Mouse (Mus musculus) right cerebral cortex, postnatal 14 days (tissue): Measurements from ENCODE around the gene Hist1h4i.

Experiments used
- DNase-seq: peaks from one replicate; pipeline ENCODE4 v3.0.0; 2022

The Hist1h4i gene

DNA sequence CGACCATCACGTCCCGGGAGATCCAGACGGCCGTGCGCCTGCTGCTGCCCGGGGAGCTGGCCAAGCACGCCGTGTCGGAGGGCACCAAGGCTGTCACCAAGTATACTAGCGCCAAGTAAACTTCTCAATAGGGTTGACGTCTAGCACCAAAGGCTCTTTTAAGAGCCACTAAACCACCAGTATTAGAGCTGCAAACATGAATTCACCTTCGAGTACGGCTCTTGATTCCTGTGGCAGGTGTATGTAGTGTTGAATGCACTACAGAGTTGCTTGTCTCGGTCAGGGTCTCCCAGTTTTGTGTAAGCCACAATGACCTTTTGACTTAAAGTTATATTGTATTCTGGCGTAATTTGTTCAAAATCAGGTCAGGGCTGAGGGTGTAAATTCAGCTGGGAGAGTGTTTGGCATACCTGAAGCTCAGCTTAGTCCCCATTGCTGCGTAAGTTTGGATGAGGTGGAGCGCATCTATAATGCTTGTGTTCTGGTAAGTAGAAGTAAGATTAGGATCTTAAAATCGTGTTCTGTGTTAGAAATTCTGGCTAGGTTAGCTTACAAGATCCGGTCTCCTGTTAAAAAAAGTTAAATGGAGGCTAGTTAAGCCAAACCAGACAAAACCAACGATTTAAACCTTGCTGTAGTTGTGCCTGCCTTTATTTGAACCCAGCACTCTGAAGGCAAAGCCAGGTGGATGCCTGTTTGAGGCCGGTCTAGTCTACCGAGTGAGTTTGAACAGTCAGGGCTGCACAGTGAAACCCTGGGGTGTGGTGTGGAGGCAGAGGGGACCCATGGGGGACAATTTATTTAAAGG lies 4.8 kb downstream of the Hist1h4i start:
- DNase-seq, result no peak

DNA sequence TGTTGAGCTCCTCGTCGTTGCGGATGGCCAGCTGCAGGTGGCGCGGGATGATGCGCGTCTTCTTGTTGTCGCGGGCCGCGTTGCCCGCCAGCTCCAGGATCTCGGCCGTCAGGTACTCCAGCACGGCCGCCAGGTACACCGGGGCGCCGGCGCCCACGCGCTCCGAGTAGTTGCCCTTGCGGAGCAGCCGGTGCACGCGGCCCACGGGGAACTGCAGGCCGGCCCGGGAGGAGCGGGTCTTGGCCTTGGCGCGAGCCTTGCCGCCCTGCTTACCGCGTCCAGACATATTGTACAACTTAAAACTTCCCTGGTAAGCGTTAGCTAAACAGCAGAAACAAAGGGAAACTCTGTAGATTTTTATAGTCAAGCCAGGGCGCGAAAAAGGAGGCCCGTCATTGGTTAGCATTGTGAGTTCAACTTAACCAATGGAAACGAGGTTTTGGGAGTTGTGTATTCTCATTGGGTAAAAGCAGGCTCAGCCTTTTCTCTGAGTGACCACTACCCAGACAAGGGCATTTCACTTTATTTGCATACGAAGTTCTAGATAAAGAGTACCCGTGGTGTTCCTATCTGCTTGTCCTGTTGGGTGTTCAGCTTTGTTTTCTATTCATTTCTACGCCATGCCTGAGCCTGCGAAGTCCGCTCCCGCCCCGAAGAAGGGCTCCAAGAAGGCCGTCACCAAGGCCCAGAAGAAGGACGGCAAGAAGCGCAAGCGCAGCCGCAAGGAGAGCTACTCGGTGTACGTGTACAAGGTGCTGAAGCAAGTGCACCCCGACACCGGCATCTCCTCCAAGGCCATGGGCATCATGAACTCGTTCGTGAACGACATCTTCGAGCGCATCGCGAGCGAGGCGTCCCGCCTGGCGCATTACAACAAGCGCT lies 5.7 kb downstream of the Hist1h4i start, which contains the start of the genes Hist1h2ah and Hist1h2bk:
Gene Hist1h2ah (minus strand): TSS at position 302 of the 882 bp plus-strand sequence.
Gene Hist1h2bk (plus strand): TSS at position 604 of the 882 bp plus-strand sequence.
- DNase-seq, result peak; percentile 66

DNA sequence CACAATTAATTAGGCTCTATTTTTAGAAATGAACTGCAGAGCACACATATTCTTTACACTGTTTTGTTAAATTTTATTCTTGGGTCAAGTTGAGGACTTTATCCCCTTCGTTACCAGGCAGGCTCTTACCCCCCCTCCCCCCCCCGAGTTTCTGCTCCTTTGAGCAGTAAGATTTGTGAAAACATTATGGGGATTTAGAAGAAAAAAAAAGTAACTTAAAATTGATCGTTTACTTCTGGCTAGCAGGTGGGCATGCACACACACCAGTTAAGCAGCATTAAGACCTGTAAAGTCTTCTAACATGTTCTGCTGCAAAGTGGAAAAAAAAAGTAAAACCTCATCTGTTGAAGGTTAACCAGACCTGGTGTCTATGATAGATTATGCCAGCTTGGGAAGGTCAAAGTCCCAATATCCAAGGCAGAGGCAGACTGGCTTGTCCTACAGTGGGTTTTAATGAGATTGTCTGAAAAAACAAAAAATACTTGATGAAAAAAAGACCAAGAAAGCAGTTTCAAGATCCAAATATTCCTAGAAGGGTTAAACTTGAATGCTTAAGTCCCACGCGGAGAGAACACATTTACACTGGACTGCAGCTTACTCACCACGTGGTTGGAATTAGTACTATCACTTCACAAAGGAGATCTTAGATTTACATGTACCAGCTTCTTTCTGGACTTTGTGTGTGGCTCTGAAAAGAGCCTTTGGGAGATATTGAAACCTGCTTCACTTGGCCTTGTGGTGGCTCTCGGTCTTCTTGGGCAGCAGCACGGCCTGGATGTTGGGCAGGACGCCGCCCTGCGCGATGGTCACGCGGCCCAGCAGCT lies 6.5 kb downstream of the Hist1h4i start:
- no peak for DNase-seq

DNA sequence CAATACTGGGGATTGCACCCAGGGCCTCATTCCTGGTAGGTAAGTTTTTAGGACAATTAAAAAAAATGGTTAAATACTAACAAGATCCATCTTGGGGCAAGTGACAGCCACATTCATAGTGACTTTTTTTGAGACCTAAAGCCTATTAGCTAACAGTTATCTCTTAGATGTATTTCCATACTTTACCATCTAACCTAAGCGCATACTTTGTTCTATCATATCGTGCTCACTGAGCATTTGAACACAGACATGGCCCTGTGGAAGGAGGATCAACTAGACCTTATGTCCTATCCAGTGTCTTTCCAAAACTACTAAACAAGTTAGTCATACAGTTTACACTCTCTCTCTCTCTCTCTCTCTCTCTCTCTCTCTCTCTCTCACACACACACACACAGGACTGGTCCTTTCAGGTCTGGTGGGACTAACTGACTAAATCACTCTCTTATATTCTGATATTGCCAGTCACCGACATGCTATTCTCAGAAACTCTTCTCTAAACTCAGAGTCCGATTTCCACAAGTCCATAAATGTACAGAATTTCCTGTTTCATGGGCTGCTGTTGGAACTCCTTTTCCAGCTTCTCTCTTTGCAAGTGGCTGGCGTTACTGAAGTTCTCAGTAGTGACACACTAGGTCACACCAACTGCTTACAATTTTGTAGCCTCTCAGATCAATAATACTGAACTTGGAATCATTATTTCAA lies 7.3 kb downstream of the Hist1h4i start:
- DNase-seq, result no peak

DNA sequence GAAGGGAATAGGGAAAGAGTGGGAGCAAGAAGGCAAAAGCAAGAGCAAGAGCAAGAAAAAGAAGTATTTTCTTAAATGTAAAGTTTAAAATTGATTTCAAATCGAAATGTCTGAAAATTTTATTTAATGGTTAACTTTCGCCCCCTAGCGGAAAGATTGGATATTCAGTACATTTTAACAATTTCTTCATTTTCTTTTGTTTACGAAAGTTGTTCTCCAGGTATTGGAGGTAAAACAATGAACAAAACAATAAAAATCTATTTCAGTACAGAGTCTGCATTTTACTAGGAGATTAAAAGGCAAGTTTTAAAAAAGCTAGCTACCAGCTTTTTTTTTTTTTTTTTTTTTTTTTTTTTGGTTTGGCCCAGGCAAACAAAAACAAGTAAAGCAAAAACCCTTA lies 10.7 kb downstream of the Hist1h4i start:
- DNase-seq, result no peak

DNA sequence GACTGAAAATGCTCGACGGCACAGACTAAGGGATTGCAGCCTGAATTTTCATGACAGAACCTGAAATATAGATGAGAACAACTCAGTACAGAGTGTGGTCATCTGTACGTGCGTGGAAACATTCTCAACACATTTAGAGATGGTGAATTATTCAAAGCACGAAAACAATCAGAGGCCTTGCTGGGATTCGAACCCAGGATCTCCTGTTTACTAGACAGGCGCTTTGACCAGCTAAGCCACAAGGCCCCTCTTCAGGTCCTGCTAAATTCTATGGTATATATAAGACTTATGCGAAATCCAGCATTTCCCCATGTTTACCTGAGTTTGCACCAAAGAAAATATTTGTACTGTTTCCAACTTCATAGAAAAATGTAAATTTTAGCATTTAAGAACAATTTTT lies 11.2 kb downstream of the Hist1h4i start:
- no peak for DNase-seq

DNA sequence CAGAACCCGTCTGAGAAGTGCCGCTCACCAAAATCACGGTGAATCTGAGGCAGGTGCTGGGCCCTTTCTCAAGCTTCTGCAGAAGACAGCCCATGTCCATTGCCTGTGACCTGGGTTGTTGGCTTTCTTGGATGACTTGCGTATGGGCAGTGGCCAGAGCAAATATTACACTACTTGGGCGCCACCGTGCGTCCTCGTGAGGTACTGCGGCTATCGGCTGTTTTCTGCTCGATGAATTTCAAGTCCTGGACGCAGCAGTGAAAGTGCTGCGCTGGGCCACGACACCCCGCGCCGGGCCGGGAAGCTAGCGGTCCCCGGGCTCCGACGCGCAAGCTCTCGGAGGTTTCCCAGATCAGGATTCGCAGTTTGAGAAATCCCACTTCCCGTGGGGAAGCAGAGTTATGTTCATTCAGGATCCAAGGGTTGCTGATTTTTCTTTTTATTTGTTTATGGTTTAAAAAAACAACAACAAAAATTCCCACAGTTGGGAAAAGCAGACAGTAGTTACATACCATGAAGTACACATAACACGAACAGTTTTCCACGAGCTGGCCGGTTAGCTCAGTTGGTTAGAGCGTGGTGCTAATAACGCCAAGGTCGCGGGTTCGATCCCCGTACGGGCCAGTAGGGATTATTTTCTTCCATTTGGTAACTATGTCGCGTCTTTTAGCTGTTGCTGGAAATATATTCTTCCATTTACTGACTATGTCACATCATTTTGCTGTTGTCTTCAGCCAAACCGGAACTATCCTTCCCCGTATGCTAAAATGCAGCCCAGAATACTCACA lies 12.3 kb downstream of the Hist1h4i start:
- DNase-seq, result peak; percentile 83

DNA sequence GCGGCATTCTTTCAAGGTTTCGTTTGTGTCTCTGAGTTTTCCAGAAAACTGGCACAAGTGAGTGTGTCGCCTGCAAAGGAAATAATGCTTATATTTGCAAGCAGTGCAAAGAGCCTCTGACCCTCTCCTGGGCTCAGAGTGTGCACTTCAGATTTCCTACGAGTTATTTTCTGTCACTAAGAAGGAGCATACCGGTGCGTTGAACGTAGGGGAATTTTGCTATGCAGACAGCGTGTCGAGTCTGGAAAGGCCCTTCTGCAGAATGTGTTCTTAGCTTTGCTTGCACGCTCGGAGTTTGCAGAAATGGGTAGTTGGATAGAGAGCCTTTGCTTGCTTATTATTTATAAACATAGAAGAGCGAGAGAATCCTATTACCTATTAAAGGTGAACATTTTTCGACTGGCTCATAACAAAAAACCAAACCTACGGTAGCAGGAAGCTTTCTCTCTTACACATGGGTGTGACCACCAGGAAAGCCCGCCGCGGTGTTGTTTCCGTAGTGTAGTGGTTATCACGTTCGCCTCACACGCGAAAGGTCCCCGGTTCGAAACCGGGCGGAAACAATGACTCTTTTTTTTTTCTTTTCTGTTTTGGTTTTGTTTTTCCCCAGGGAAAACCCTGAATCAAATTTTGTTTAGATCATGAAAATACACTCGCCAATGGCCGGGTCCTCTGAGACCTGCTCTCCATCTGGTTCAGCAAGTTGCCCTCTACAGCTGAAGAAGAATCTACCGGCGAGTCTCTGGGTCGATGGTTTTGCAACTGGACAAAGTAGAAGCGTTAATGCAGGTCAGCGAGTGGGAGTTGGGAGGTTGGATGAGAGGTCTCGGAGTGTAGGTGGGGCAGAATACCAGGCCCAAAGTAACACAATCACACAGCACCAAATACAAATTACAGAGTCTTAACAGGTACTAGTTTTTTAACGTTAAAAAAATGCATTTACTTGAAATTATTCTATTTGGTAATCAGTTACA lies 14.8 kb downstream of the Hist1h4i start:
- peak; percentile 81 for DNase-seq

DNA sequence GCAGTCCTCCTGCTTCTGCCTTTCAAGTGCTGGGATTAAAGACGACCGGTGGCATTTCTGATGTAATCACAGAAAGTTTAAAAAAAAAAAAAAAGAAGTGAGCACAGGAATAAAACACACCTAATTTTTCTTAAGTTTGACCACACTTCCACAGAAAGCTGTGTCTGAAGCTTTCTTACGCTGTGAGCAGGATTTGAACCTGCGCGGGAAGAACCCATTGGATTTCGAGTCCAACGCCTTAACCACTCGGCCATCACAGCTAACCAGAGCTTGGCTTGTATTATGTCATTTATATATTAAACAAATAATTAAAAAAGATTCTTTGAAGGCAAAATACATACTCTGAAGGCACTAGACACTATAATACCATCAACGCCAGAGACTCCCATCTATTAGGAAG lies 18.9 kb downstream of the Hist1h4i start:
- peak; percentile 64 for DNase-seq

DNA sequence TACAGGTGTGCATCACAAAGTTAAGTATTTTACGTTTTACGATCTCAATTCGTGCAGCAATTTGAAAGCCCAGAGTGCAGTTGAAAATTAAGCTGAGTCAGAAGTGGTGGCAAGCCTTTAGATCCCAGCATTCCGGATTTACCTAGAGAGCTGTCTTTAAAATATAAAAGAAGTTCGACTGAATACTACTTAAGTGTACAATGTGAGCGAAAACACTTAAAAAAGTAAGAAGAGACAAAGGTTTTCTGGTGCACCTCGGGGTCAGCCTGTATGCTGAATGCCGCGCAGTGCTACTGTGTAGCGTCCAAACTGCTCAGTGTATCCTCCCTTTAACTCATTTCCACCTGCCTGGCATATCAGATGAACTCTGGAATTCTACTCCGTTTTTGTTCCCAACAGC lies 19.6 kb downstream of the Hist1h4i start:
- no peak for DNase-seq

DNA sequence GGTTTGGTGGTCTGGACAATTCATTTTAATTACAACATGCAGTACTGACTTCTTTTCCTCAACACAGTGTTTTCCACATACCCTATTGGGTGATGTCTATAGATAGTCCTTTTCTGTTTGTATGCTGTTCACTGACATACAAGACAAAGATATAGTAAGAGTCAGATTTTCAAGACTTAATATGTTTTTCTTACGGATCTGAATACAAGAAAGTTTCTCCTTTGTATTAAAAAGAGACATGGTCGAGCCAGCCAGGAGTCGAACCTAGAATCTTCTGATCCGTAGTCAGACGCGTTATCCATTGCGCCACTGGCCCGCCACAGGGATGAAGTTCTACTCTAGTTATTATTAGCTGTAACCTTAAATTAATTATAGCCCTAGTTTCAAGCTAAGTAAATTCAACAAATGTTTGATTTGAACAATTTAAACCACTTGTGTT lies 20.2 kb downstream of the Hist1h4i start:
- DNase-seq, result peak; percentile 39

DNA sequence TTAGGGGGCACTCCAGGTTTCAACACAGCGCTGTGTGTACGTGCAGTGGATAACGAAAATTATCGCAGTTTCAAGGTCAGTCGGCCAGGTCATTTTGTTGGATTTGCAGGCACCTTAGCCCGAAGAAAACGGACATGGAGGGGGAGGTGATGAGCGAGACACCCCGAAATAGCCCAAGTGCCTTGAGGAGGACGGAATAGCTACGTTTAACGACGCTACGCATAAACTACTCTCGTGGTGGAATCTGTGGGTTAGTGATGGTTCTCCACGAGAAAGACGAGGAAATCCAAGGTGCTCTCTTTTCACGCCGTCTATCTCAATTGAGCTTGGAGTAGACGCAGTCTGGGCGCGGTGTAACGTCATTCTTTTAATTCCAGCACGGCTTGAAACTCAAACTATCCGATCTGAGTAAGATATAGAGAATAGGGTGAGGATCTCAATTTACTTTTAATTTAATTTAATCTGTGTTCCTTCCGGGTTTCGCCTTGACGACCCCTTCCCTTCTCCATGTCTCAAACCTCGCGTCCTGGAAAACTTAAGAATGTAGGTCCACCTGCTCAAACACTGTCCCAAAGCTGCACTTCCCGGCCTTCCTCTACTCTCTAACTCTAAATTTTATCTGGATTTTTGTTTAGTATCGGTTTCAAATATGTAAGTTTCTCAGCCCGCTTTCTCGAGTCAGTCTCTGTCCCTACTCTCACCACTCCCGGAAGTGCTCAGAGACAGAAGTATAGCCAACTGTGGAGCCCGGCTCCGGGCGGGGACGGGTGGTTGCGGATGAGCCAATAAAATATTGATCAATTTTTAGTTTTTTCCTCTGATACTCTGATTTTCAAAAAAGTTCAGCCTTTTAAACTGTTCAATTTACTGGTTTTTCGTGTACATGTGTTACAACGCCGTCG lies 21.0 kb downstream of the Hist1h4i start:
- no peak for DNase-seq

DNA sequence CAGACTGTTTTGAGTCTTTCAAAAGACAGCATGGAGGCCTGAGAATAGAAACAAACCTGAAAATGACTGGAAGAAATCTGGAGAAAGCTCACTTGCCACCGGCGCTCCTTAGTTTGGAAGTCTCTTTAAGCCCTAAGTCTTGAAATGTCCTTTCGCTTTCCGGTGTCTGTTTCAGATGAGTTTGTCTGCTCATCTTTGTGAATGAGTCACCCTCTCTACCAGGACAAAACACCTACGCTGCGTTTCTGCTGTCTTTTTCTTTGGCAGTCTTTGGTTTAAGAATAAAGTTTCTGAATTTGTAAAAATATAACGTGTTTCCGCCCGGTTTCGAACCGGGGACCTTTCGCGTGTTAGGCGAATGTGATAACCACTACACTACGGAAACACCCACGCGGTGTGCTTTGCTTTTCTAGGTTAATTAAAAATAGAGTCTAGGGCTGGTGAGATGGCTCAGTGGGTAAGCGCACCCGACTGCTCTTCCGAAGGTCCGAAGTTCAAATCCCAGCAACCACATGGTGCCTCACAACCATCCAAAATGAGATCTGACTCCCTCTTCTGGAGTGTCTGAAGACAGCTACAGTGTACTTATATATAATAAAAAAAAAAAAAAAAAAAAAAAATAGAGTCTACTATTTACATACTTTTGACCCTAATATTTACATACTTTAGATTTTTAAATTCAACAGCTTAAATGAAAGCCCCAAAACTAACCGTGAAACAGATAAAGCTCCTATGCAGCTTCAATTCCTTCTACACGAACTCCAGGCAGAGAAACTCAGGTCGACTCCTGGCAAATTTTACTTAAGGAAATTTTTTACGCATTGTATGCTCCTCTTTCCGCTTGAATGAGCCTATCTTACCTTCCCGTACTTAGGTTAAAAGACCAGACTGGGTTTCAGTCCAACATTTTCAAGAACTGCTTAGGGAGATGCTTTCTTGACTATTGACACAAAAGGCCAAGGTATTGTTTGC lies 25.4 kb downstream of the Hist1h4i start:
- peak; percentile 65 for DNase-seq

DNA sequence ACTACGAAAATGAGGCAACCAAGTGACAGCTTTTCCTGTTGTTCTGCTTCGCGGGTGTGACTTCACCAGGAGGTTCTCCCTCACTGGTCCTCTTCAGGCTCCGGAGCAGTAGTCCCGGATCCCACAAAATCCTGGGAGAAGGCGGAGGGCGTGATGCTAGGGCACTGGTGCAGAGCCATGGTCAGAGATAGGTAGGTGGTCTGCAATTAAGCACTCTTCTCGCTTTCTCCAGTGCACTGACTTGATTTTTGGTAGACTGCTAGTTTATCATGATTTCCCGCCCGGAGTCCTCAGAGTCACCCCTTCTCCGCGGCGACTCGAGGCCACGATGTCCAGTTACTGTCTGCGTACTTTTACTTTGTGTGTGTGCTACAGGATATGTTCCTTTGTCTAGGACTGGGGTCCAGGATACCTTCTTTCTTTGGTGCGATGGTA lies 26.7 kb downstream of the Hist1h4i start:
- no peak for DNase-seq

DNA sequence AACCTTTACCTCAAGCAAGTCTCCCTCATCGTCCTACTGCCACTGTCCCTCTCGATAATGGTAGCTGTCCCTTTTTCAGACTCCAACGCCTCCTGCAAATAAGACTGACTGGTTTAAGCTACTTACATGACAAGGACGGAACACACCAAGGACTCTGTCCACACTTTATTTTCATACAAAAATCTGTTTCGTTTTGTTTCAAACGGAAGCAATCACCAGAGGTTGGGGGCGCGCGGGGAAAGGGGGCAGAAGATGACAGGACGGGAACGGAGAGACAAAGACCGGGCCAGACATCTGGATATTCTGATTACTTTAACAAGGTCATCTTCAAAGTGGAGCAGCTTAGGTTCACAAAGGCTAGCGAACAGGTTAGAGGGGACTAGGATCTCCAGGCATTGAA lies 27.4 kb downstream of the Hist1h4i start:
- DNase-seq, result no peak

DNA sequence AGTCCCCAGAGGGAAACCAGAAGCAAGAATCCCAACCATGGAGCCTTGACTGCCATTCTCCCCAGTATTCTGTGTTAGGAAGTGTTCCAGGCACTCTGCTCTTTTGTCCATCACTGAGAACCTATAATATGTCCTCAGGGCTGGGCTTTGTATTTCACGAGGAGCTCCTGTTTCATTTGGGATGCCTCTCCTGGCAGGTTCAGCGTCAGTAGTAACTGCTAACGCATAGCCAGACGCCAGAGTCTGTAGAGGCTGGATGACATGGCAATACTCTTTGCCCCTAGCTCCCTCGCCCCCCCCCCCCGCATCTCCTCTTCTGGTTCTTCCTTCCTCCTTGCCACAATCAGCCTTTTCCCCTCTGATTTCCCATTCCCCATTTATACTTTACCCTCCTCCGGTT lies 31.5 kb downstream of the Hist1h4i start, which contains the start of gene Prss16:
Gene Prss16 (minus strand): TSS at position 101 of the 400 bp plus-strand sequence.
- DNase-seq, result no peak

DNA sequence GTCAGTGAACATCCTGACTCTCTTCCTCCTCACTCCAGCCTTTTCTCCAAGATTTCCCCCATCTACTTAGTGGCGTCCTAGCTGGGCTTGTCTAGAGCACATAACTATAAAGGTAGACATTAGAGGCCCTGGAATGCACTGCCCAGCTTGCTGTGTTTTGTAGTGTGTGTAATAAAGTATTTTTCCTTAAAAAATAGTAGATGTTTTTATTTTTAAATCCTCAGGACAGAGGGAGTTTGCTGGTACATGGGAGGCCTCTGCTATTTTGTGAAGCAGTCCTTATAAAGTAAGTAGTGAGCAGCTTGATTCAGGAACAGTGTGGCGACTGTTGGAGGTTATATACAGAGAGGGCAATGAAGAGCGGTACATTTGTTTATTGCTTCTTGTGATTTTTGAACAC lies 32.5 kb downstream of the Hist1h4i start:
- no peak for DNase-seq

DNA sequence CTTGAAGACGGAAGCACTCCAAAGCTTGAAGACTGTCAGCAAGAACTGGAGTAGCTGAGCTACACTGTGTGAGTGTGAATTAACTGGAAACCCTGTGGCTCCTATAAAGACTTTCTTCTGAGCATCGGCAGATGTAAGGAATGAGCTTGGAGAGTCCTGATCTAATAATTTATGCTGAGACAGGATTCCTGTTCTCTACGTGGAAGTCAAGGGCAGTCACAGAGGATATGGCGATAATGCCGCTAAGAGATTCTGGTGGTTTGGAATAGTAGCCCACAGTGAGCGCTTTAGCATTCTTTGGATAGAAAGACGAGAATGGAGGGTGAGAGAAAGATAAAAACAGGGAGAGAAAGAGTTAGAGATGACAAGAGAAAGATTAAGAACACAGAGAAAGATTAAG lies 33.3 kb downstream of the Hist1h4i start:
- DNase-seq, result no peak
